Mouse (Mus musculus) lung, adult 18-20 months (tissue): ENCODE results near the gene Gm6309.
"Not testable (repeated sequence)": the region's sequence is repeated elsewhere in the genome, so short reads cannot be mapped to it uniquely, and the experiment has no call there.

Experiments used
- DNase-seq, 2 experiments: peaks; one replicate each; pipeline ENCODE4 v3.0.0; 2022; ENCODE audit warnings: mixed read lengths in 2 of 2

Gene Gm6309

DNA sequence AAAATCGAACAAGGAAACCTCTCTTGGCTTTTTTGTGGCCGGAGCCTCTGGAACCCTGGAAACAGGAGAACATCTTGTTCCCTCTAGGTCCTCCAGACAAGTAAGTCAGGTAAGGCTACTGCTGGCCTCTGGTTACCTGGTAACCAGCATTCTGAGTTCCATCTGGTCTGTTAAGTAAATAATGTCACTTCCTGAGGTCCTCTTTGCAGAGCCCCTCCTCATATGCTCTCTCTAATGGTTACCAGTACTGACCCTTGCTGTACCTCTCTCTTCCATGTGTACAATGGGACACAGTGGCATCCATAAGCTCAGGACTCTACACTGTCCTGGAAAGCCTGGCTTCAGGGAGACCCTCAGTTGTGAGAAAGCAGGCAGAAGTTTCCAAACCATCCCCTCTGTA is at the start of gene Gm6309:
Gm6309 (minus strand) TSS at position 101 of the 400 bp plus-strand sequence.
- not testable (repeated sequence) for DNase-seq

DNA sequence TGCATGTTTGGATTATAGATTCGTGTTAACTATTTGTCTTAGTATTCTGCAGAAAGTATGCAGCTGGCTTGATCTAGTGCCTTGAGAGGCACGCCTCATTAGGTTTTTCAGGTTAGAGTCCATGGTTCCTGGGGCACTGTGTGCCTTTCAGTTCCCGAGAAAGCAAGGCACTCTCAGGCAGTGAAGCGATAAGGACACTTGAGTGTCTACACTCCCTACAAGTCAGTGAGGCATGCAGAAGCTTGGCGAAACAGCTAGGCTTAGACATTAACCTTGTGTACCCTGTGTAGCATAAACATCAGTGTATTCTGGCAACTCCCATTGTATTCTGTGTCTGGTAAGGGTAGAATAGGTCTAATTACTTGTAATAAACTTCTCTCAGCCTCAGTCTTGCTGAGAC is 35.0 kb upstream of the Gm6309 start:
- no peak for DNase-seq

DNA sequence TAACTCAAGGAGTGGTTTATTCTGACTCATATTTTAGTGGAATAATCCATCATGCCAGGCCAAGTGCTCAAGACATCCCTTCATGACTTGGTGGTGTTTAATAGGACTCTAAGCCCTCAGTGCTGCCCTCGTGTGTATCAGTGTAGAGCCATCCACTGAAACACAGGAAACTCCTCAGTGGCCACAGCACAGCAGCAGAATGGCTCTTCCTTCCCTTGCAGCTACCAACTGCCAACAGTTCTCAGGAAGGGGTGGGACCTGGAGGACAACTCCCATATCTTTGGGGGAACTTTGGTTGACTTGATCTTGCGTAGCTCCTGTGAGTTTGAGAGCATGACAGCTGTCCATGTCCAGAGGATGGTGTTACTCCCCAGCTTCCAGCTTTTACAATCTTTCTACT is 33.4 kb upstream of the Gm6309 start:
- no peak for DNase-seq

DNA sequence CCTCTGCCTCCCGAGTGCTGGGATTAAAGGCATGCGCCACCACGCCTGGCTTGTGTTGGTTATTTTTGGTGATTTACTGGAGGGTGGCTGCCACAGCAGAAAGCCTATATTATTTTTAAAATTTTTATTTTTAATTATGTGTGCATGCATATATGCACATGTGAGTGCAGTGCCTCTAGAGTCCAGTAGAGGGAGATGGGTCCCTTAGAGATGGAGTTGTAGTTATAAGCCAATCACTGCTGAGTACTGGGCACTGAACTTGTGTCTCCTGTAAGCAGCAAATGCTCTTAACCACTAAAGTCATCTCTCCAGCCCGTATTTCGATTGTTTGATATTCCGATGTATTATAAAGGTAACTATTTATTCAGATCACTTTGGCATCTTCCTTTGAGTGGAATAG is 30.1 kb upstream of the Gm6309 start:
- DNase-seq: no peak

DNA sequence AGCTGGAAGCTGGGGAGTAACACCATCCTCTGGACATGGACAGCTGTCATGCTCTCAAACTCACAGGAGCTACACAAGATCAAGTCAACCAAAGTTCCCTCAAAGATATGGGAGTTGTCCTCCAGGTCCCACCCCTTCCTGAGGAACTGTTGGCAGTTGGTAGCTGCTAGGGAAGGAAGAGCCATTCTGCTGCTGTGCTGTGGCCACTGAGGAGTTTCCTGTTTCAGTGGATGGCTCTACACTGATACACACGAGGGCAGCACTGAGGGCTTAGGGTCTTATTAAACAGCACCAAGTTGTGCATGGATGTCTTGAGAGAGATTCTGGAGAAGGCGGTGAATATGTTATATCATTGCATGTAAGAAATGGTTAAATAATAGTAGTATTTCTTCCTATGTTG is 29.0 kb upstream of the Gm6309 start:
- no peak for DNase-seq

DNA sequence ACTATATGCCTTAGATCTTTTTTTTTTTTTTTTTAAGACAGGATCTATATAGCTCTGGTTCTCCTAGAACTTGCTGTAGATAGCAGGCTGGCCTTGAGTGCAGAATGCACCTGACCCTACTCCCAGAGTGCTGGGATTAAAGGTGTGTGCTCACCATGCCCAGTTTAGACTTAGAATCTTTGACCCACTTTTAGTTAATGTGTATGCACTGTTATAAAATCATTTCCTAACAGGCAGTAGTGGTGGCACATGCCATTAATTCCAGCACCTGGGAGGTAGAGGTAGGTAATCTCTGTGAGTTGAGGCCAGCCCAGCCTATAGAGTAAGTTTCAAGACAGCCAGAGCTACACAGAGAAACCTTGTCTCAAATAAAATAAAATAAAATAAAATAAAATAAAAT is 28.6 kb upstream of the Gm6309 start:
- DNase-seq: no peak

DNA sequence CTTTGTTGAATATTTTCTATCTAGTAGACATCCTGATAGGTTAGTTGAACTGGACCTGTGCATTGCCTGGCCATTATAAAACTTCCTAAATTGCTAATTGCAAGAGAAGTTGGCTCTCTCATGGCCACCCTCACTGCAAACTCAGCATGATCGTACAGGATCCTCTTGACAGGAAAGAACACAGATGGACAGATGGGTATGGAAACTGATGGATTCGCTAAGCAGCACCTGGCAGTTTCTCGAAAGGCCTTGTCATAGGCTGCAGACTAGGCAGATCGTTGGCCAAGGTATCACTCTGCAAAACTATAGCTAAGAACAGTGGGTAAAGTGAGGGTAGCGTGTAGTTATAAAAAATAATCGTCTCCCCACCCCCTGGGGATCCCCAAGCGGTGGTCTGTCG is 22.8 kb upstream of the Gm6309 start:
- DNase-seq: no peak

DNA sequence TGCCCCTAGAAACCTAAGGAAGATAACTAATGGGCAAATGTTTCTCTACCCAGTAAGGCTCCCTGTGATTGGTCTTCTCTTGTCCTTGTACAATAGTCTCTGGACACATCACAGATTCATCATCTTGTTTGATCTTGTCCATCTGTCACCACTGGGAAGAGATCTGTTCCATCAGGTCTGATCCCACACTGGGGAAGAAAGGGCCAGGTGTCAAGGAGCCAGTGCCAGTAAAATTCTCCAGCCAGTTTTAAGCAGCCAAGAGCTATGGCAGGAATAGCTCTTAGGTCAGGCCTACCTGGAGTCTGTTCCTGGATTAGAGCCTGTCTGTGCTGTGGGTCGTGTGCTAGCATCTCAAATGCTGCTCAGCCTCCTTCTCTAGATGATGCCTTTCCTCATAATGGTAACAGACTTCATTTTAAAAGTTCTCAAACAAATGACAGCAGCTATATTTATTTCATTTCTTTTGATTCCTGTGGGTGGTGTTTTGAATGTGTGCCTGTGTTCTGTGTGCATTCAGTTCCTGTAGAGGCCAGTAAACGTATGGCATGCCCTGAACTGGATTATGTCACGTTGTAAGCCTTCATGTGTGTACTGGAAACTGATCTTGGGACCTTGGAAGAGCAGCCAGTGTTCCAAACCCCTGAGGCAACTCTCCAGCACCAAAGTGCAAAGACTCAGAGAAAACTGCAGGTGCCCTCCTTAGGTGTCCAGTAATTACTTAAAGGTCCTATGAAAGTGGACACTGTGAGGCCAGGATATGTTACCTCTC is 20.2 kb upstream of the Gm6309 start:
- DNase-seq: no peak

DNA sequence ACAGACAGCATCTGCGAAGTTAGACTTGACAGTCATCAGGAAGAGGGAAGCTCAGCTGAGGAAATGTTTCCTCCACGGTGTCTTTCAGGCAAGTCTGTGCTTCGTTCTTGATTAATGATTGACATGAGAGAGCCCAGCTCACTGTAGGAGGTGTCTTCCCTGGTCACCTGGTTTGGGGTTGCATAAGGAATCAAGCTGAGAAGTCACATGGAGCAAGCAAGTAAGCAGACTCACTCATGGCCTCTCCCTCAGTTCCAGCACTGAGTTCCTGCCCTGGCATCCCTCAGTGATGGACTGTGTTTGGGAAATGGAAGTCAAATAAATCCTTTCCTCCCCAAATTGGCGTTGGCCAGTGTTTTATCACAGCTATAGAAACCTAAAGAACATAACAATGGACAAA is 19.6 kb upstream of the Gm6309 start:
- DNase-seq: no peak

DNA sequence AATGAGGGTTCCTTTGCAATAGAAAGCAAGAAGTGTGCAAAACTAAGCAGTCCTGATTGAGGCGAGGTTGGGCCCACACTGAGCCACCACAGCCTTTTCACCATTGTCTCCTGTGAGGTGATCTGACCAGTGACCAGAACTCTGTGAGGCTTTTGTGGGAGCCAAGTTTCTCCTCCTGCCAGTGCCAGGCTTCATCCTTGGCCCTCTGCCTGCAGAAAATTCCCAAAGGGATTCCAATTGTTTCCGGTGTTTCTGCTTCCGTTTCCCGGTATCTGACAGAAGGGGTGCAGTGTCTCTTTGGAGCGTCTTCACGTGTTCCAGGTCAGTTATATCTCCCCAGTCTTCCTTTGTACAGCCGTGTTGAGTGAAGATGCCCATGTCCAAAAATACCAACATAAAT is 18.2 kb upstream of the Gm6309 start:
- no peak for DNase-seq

DNA sequence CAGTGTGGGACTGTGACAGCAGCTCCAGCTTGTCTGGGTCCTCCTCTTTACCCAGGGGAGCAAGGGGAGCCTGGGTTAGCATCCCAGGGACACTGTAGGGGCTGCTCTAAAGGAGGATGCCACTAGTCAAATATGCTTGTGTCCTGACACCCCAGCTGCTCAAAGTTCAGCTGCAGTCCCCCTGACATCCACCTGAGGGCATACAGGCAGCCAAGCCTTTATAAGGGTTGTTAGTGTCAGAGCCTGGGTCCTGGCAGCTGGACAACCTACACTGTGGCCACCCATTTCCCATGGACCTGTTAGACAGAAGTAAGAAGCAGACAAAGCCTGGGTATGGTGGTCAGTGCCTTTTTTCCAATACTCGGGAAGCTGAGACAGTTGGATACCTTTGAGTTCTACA is 17.6 kb upstream of the Gm6309 start:
- DNase-seq: no peak

DNA sequence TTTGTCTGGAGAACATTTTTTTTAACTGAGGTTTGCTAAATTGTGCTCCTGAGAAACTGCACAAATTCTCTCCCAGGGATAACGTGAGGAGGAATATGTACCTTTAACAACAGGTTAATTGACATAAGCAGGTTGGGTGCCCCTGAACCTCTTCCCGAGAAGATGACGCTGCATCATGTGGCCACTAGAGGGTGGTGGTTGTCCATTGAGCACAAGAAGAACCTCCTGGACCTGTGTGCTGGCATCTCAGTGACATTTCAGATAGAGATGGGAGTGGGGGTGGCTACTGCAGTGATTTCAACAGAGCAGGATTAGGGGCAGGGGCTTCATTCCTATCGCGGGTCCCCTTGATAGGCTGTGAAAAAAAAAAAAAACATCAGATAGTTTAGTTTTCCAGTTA is 16.9 kb upstream of the Gm6309 start:
- DNase-seq: peak; percentile 62 to 63

DNA sequence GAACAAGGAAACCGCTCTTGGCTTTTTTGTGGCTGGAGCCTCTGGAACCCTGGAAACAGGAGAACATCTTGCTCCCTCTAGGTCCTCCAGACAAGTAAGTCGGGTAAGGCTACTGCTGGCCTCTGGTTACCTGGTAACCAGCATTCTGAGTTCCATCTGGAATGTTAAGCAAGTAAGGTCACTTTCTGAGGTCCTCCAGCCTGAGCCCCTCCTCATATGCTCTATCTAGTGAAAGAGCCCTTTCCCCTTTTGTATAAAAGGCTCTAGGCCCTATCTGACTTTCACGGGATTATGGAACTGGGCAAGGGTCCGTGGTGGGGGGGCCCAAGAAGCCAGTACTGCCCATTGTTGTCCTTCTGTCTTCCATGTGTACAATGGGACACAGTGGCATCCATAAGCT is 14.7 kb upstream of the Gm6309 start, which contains the start of gene 1700001J03Rik:
1700001J03Rik (minus strand) TSS at position 101 of the 400 bp plus-strand sequence.
- DNase-seq: not testable (repeated sequence)

DNA sequence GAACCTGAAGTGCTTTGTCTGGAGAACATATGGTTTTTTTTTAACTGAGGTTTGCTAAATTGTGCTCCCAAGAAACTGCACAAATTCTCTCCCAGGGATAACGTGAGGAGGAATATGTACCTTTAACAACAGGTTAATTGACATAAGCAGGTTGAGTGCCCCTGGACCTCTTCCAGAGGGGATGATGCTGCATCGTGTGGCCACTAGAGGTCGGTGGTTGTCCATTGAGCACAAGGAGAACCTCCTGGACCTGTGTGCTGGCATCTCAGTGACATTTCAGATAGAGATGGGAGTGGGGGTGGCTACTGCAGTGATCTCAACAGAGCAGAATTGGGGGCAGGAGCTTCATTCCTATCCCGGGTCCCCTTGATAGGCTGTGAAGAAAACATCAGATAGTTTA is 2.2 kb upstream of the Gm6309 start:
- DNase-seq: peak; percentile 40 to 48

DNA sequence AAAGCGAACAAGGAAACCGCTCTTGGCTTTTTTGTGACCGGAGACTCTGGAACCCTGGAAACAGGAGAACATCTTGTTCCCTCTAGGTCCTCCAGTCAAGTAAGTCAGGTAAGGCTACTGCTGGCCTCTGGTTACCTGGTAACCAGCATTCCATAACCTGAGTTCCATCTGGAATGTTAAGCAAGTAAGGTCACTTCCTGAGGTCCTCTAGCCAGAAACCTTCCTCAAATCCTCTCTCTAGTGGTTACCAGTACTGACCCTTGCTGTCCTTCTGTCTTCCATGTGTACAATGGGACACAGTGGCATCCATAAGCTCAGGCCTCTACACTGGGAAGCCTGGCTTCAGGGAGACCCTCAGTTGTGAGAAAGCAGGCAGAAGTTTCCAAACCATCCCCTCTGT is 10.1 kb downstream of the Gm6309 start, which contains the start of gene Gm5565:
Gm5565 (minus strand) TSS at position 101 of the 400 bp plus-strand sequence.
- DNase-seq: not testable (repeated sequence)

DNA sequence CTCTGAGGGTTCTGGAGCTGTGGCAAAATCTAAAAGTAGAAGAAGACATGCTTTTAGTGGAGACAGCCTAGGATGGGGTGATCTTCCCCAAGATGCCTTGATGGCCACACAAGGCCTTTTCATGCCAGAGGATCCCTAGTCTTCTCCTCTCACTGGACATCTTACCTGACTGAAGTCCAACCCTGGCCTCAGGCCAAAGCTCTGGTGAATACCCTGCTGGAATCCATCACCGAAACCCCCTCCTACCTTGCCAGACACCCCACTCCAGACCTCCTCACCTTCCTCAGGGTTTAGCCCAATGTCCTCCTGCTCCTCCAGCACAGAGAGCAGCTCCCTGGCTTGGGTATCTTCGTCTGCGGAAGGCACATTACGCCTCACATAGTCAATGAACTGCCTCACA is 12.2 kb downstream of the Gm6309 start:
- not testable (repeated sequence) for DNase-seq

DNA sequence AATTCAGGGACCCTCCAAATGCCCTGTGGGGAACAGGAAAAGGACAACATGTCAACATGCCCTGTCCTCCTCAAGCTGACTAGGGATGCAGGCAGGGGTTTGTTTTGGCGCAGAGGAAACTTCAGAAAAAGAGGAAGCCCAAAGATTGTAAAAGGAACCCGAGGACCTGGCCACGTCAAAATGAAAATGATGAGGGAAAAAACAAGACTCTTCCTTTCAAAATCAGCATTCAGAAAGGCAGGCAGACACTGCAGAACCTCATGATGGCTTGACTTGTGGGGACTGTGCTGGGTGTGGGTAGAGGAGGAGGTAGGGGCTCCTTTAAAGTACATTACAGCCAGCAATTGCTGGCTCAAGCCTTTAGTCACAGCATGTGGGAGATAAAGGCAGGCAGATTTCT is 20.1 kb downstream of the Gm6309 start:
- DNase-seq: no peak

DNA sequence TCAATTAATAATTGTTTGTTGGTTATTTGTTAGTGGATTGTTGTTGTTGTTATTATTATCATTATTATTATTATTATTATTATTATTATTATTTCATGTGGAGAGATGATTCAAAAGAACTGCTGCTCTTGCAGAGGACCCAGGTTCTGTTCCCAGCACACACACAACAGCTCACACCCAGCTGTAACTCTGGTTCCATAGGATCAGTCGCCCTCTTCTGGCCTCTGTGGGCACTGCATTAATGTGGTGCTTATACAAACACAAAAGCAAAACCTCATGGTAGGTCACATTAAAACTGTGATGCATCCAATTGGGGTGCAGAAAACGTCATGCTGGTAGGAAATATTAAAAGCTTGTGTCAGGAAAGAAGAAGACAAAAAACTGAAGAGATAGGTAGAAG is 22.6 kb downstream of the Gm6309 start:
- no peak for DNase-seq
